Mouse (Mus musculus): ENCODE data around the gene Dnaaf5.

Gene Dnaaf5

GRCm38 (mm10) chr5:139149681-139150602 lies at the start of gene Dnaaf5, which contains the start of gene Prkar1b:
TSS of gene Dnaaf5 (plus strand) at chr5:139150223.
TSS of gene Prkar1b (minus strand) at chr5:139150001.
- peak; percentile 98 for DNase-seq

- no peak for DNase-seq
These were observed 48.2 kb upstream of the Dnaaf5 start for GRCm38 (mm10) chr5:139101783-139102182.

DNA sequence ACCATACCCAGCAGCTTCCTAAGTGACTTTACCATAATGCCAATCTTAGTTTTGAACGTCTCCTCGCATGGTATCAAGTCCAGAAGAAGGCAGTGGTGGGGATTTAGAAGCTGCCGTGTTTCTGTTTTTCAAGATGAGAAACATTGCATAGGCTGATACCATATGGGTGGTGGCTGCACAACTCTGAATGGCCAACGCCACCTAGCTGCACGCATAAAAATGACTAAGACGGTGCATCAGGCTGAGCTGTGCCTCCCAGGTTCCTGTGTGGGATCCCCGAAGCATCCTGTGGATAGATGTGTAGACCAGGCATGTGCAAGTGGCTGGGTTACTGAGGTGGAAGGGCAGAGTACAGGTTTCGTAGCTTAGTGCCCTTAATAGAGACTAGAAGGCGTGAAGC lies 42.2 kb upstream of the Dnaaf5 start:
- peak; percentile 18 for DNase-seq

- no peak for DNase-seq
These were observed 39.7 kb upstream of the Dnaaf5 start for GRCm38 (mm10) chr5:139110140-139110855.

GRCm38 (mm10) chr5:139111991-139112390 lies 38.0 kb upstream of the Dnaaf5 start:
- no peak for DNase-seq

DNA sequence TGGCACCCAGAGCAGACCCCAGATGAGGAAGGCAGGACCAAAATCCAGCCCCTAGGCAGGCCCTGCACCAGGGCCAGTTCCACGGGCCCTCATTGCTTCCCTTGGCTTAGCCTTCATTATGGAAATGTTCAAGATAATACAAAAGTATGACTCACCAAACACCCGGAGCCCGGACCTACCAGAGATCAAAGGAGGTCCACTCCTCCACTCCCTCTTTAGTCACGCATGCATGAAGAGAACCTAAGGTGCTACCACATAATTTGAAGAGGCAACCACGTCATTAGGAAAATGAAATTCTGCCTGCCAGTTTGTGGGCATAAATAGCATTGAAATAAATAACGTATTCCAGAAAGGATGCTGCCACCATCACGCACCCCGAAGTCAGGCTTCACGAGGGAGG lies 37.6 kb upstream of the Dnaaf5 start:
- DNase-seq, result no peak

GRCm38 (mm10) chr5:139114876-139115275 lies 35.1 kb upstream of the Dnaaf5 start:
- DNase-seq, result no peak

DNA sequence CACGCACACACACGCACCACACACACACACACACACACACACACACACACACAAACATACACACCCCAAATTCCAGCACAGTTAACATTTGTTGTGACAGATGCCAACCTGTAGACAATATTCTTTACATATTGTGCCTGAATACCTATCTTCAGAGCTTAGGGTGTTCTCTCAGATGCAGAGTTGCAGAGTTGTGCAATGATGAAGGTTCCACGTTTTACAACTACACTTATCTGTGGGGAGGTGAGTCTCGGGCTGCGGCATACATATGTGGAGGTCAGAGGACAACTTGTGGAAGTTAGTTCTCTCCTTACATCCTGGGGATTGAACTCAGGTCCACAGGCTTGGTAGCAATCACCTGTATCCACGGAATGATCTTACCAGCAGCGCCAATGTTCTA lies 34.5 kb upstream of the Dnaaf5 start:
- no peak for DNase-seq

GRCm38 (mm10) chr5:139118139-139118960 lies 31.7 kb upstream of the Dnaaf5 start:
- DNase-seq, result no peak

DNA sequence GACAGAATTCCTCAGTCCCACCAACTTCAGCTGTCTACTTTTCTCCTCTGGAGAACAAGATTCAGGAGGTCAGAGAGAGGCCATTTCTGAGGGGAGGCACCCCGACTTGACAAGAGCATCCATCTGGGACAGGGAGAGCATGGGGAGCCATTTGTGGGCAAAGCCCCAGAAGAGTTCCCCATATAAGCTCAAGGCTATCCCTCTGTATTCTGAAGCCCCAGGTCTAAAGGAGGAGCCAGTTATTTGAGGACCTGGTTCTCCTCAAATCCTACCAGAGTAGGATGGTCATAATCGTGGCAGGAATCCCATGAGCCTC lies 31.1 kb upstream of the Dnaaf5 start:
- DNase-seq, result no peak

DNA sequence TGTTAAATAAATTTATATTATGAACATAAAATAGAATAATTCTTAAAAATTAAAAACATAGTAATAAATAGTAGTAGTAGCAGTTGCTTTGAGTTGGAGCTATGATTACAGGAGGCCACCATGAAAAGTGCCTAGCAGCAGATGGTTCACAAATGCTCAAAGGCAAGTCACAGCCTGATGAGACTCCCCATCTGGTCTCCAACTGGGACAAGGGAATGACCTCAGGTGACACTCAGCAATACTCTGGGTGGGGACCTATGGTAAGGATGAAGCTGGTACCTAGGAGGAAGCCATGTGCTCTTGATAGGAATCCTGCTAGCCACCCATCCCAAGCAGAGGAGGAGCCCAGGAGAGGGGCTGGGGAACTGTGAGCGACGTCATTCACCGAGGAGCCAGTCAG lies 24.3 kb upstream of the Dnaaf5 start:
- DNase-seq, result no peak

GRCm38 (mm10) chr5:139128476-139129065 lies 21.5 kb upstream of the Dnaaf5 start:
- DNase-seq, result no peak

DNA sequence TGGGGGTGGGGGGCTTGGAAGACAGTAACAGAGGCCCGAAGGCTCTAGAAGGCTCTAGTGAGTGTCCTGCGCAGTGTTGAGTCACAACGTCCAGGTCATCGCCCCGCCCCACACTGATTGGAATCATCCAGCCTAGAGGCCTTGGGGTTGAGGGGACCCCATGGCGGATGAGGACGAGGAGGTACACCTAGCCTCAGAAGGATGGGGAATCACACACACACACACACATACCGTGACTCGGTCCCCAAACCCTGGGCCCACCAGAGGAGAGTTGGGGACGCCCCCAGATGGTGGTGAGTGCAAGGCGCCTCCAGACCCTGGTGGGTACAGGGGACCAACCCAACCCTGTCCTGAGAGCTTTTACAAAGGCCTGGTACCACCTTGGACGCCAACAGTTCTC lies 20.9 kb upstream of the Dnaaf5 start:
- DNase-seq, result no peak

- DNase-seq, result no peak
These were observed 20.4 kb upstream of the Dnaaf5 start for GRCm38 (mm10) chr5:139129572-139130151.

DNA sequence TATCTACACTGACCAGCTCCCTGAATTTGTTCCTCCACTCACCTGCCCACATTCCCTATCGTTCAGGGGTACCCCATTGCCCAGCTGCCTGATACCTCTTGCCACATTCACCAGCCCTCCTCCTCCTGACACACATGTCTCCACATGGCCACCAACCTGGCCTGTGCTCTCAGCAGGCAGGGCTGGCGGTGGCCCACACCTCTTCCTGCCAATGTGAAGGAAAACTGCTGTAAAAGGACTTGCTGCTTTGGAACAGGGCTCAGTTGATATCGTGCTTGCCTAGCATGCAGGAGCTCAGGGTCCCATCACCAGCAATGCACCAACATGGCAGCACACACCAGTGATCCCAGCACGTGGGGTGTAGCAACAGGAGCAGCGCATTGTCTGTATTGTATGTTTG lies 19.7 kb upstream of the Dnaaf5 start:
- no peak for DNase-seq

- no peak for DNase-seq
These were observed 15.5 kb upstream of the Dnaaf5 start for GRCm38 (mm10) chr5:139134501-139134900.

GRCm38 (mm10) chr5:139136341-139136740 lies 13.7 kb upstream of the Dnaaf5 start:
- no peak for DNase-seq

DNA sequence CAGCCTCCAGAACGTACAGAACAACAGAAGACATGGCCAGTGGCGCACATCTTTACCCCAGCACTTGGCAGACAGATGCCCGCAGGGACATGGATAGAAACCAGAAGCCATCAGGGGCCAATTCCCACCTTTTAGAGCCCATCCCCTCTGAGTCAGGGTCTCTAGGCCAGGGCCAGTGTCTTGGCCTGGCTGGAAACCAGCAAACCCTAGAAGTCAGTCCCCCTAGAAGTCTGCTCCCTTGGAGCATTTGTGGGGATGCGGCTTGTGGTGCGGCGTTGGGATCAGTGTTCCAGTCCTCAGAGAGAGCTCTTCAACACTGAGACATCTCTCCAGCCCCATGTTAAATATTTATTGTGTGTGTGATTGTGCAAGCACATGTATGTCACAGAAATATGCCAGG lies 12.8 kb upstream of the Dnaaf5 start:
- no peak for DNase-seq

GRCm38 (mm10) chr5:139138261-139138925 lies 11.6 kb upstream of the Dnaaf5 start:
- no peak for DNase-seq

DNA sequence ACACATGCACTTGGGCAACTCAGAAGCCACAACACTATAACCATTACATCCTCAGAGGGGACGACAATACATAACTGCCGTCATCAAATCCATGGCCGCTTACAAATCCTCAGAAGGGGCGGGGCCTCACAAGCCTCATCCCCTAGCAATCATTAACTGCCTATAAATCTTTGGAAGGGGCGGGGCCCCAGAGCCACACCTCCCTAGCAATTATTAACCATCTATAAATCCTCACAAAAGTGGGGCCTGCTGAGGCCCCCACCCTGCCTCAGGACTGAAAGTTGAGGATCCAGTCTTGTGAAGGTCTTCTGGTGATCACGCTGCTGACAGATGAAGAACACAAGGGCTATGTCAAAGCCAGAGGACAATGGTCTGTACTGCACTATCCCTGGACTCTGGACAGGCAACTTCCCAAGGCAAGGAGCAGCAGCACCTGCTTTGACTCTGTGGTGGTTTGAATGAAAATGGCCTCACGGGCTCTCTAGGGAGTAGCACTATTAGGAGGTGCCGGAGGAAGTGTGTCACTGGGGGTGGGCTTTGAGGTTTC lies 11.0 kb upstream of the Dnaaf5 start:
- no peak for DNase-seq

- no peak for DNase-seq
These were observed 9.4 kb upstream of the Dnaaf5 start for GRCm38 (mm10) chr5:139140589-139140988.

DNA sequence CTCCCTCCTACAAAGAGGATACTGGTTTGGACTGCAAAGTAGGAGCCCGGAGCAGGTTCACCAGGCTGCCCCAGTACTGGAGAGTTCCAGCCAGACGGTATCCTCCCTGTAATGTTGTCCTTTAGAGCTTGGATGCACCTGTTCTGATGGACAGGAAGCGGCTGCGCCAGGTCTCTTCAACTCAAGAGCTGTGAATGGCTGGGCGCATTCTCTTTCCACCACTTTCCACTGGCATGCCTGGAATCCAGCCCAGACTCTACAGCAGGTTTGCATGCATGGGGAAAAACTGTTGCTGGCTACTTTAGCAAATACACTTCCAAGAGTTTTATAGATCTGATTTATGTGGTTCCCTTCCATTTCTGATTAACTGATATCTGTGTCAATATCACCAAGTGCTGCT lies 8.7 kb upstream of the Dnaaf5 start:
- no peak for DNase-seq
